Comparison of ENCODE assay signal across 9 mouse cellular contexts in the genomic region with DNA sequence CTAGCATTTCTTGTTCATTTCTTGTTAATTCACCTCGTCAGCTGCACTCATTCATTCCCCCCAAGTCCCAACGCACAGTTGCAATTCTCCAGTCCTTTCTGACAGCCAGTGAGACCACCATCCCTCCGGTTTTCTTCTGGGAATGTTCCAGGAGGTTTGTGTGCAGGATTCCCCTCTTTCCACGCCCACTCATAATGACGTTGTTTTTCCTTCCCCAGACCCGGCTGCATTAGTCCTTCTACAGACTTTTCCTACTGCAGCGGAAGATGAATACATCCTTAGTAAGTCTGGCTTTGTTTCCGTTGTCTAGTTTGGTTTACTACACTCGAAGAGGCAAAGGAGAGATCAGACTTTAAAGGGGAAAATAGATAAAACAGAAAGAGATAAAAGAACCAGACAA. TPM values are rescaled to one million over a fixed set of nuclear protein-coding genes. Genes with fewer than 3 reads are reported as not detected.
DNase-seq lines count a peak whose midpoint lies in the region; ATAC-seq and TF ChIP-seq lines count a peak whose summit lies in the region.
"Had no signal": no experiment of that assay in that cellular context is flagged by ENCODE, and none has a peak within 500 bp of the region (broad histone marks: within the 10 kb centered on the region; RNA-seq: fewer than 3 reads in every experiment).

No protein-coding gene starts in this region.

- no peak for TF ChIP-seq CTCF in stomach, postnatal 0 days (IDR thresholded peaks at IDR 0.05; ENCODE audit: low read depth)

- no peak overlapping the region; the same call in 1 of the 2 replicates for H3K27ac ChIP-seq in neural tube, embryonic 11.5 days (ENCODE audit: low read depth, low read length)
- no peak overlapping the region for H3K27ac ChIP-seq in liver, embryonic 12.5 days
- H3K27ac ChIP-seq in stomach, postnatal 0 days (replicated peaks), result no peak overlapping the region

- no peak for DNase-seq in neural tube, embryonic 11.5 days (ENCODE audit: low spot score)
- DNase-seq in neural tube, embryonic 10.5 days (ENCODE audit: extremely low spot score, low spot score), result no peak
- DNase-seq in stomach, postnatal 0 days (ENCODE audit: low spot score), result no peak
- no peak for DNase-seq in cerebellum, postnatal 36 days
- DNase-seq in spleen, postnatal 10 days (ENCODE audit: low spot score in 2 of 2), result no peak
- DNase-seq: kidney, postnatal 10 days had no signal

- peak overlapping the region; percentile 93 for H3K9ac ChIP-seq in neural tube, embryonic 11.5 days (ENCODE audit: low read length)
- H3K9ac ChIP-seq in liver, embryonic 12.5 days, result peak overlapping the region; percentile 82
- H3K9ac ChIP-seq in stomach, postnatal 0 days (ENCODE audit: low read length), result peak overlapping the region; percentile 77

- peak overlapping the region; percentile 69 for H3K4me3 ChIP-seq in erythroblast, embryonic 14.5 days (replicated peaks)
- peak overlapping the region; percentile 79 for H3K4me3 ChIP-seq in neural tube, embryonic 11.5 days (ENCODE audit: low read depth, low read length)
- peak overlapping the region; percentile 76 for H3K4me3 ChIP-seq in liver, embryonic 12.5 days
- peak overlapping the region; percentile 67 for H3K4me3 ChIP-seq in stomach, postnatal 0 days (ENCODE audit: low read depth, low read length)

- no peaks in the 10 kb centered on the region for H3K9me3 ChIP-seq in erythroblast, embryonic 14.5 days (ENCODE audit: control insufficient read depth, low read length)
- H3K9me3 ChIP-seq in neural tube, embryonic 11.5 days (ENCODE audit: control insufficient read depth, low read length), result no peaks in the 10 kb centered on the region
- no peaks in the 10 kb centered on the region for H3K9me3 ChIP-seq in liver, embryonic 12.5 days (replicated peaks)
- H3K9me3 ChIP-seq in stomach, postnatal 0 days (ENCODE audit: control insufficient read depth, low read length), result no peaks in the 10 kb centered on the region

- peak overlapping the region; percentile 86 for H3K4me2 ChIP-seq in neural tube, embryonic 11.5 days (ENCODE audit: low read depth)
- H3K4me2 ChIP-seq in liver, embryonic 12.5 days, result peak overlapping the region; percentile 93
- peak overlapping the region; percentile 78 for H3K4me2 ChIP-seq in stomach, postnatal 0 days (replicated peaks; ENCODE audit: low read depth)

- 56% methylated on average over 9 of the region's 9 CpGs for WGBS in neural tube, embryonic 11.5 days
- 45% methylated on average over 9 of the region's 9 CpGs for WGBS in liver, embryonic 12.5 days (ENCODE audit: insufficient replicate concordance)
- WGBS in stomach, postnatal 0 days, result 32% methylated on average over 9 of the region's 9 CpGs

- peaks cover 15% of the 10 kb centered on the region for H3K36me3 ChIP-seq in erythroblast, embryonic 14.5 days (ENCODE audit: control insufficient read depth)
- peaks cover 7% of the 10 kb centered on the region for H3K36me3 ChIP-seq in neural tube, embryonic 11.5 days (ENCODE audit: control insufficient read depth, insufficient read depth, low read length)
- peaks cover 38% of the 10 kb centered on the region for H3K36me3 ChIP-seq in liver, embryonic 12.5 days
- peaks cover 4% of the 10 kb centered on the region; the same call in 1 of the 2 replicates for H3K36me3 ChIP-seq in stomach, postnatal 0 days (ENCODE audit: control insufficient read depth, insufficient read depth, low read length)

- no peak for TF ChIP-seq EP300 in stomach, postnatal 0 days (optimal IDR thresholded peaks at IDR 0.05)

- peaks cover 18% of the 10 kb centered on the region for H3K4me1 ChIP-seq in erythroblast, embryonic 14.5 days (ENCODE audit: control insufficient read depth)
- H3K4me1 ChIP-seq in neural tube, embryonic 11.5 days (ENCODE audit: control insufficient read depth, insufficient read depth, low read length), result peaks cover 12% of the 10 kb centered on the region
- peaks cover 26% of the 10 kb centered on the region for H3K4me1 ChIP-seq in liver, embryonic 12.5 days
- H3K4me1 ChIP-seq in stomach, postnatal 0 days (replicated peaks; ENCODE audit: control insufficient read depth, insufficient read depth), result no peaks in the 10 kb centered on the region

- no peak for ATAC-seq in erythroblast, adult 5-6 weeks (replicated peaks; ENCODE audit: low FRiP score, poor library complexity, severe bottlenecking)
- no peak for ATAC-seq in neural tube, embryonic 11.5 days (ENCODE audit: insufficient read depth, low FRiP score, low TSS enrichment)
- no peak for ATAC-seq in liver, embryonic 12.5 days
- ATAC-seq in stomach, postnatal 0 days (ENCODE audit: low FRiP score, low TSS enrichment), result no peak

- no peaks in the 10 kb centered on the region for H3K27me3 ChIP-seq in erythroblast, embryonic 14.5 days (ENCODE audit: control insufficient read depth)
- no peaks in the 10 kb centered on the region for H3K27me3 ChIP-seq in neural tube, embryonic 11.5 days (ENCODE audit: control insufficient read depth, insufficient read depth, low read length)
- no peaks in the 10 kb centered on the region for H3K27me3 ChIP-seq in liver, embryonic 12.5 days (replicated peaks)
- no peaks in the 10 kb centered on the region for H3K27me3 ChIP-seq in stomach, postnatal 0 days (ENCODE audit: control insufficient read depth, insufficient read depth, low read length)

RNA-seq across cellular contexts. Expression of a gene that starts 1.1 kb away (rescaled TPM):
- polyA plus RNA-seq in erythroblast, embryonic 14.5 days (2012), result 0.02 TPM in 2 replicates
- 0.58 and 2.1 TPM in 2 replicates for total RNA-seq in erythroblast, adult 5-6 weeks (2015; ENCODE audit: low replicate concordance)
- 0.70 and 1.5 TPM in 2 replicates for total RNA-seq in erythroblast, adult 5-6 weeks (2017; ENCODE audit: low replicate concordance)
- polyA plus RNA-seq in neural tube, embryonic 11.5 days (2014; fragmentation: Nextera tagmentation; extraction: Ambion mirVana), result 25.5 and 27.6 TPM in 2 replicates
- polyA plus RNA-seq in liver, embryonic 12.5 days (2016; fragmentation: Nextera tagmentation; extraction: Ambion mirVana), result 5.5 TPM in 2 replicates
- 4.2 and 4.5 TPM in 2 replicates for polyA plus RNA-seq in stomach, postnatal 0 days (2015; fragmentation: Nextera tagmentation; extraction: Ambion mirVana)

RNA-seq across cellular contexts. Expression of a gene that starts 9.3 kb away (rescaled TPM):
- 0.02 TPM in 1 of 2 replicates, not detected in the other for polyA plus RNA-seq in erythroblast, embryonic 14.5 days (2012)
- total RNA-seq in erythroblast, adult 5-6 weeks (2015; ENCODE audit: low replicate concordance), result not detected in 2 replicates
- total RNA-seq in erythroblast, adult 5-6 weeks (2017; ENCODE audit: low replicate concordance), result not detected in 2 replicates
- not detected in 2 replicates for polyA plus RNA-seq in neural tube, embryonic 11.5 days (2014; fragmentation: Nextera tagmentation; extraction: Ambion mirVana)
- polyA plus RNA-seq in liver, embryonic 12.5 days (2016; fragmentation: Nextera tagmentation; extraction: Ambion mirVana), result not detected in 2 replicates
- polyA plus RNA-seq in stomach, postnatal 0 days (2015; fragmentation: Nextera tagmentation; extraction: Ambion mirVana), result 0.05 TPM in 1 of 2 replicates, not detected in the other

RNA-seq across cellular contexts. Expression of a gene that starts 33.8 kb away (rescaled TPM):
- 0.02 TPM in 2 replicates for polyA plus RNA-seq in erythroblast, embryonic 14.5 days (2012)
- not detected in 2 replicates for total RNA-seq in erythroblast, adult 5-6 weeks (2015; ENCODE audit: low replicate concordance)
- 0.28 and 0.51 TPM in 2 replicates for total RNA-seq in erythroblast, adult 5-6 weeks (2017; ENCODE audit: low replicate concordance)
- polyA plus RNA-seq in neural tube, embryonic 11.5 days (2014; fragmentation: Nextera tagmentation; extraction: Ambion mirVana), result 4.1 and 4.8 TPM in 2 replicates
- 0.78 and 1.0 TPM in 2 replicates for polyA plus RNA-seq in liver, embryonic 12.5 days (2016; fragmentation: Nextera tagmentation; extraction: Ambion mirVana)
- 1.4 and 1.7 TPM in 2 replicates for polyA plus RNA-seq in stomach, postnatal 0 days (2015; fragmentation: Nextera tagmentation; extraction: Ambion mirVana)

RNA-seq across cellular contexts. Expression of a gene that starts 55.2 kb away (rescaled TPM):
- not detected in 2 replicates for polyA plus RNA-seq in erythroblast, embryonic 14.5 days (2012)
- not detected in 2 replicates for total RNA-seq in erythroblast, adult 5-6 weeks (2015; ENCODE audit: low replicate concordance)
- not detected in 2 replicates for total RNA-seq in erythroblast, adult 5-6 weeks (2017; ENCODE audit: low replicate concordance)
- polyA plus RNA-seq in neural tube, embryonic 11.5 days (2014; fragmentation: Nextera tagmentation; extraction: Ambion mirVana), result not detected in 2 replicates
- polyA plus RNA-seq in liver, embryonic 12.5 days (2016; fragmentation: Nextera tagmentation; extraction: Ambion mirVana), result not detected in 2 replicates
- not detected in 2 replicates for polyA plus RNA-seq in stomach, postnatal 0 days (2015; fragmentation: Nextera tagmentation; extraction: Ambion mirVana)

RNA-seq across cellular contexts. Expression of a gene that starts 55.5 kb away (rescaled TPM):
- 0.01 and 0.02 TPM in 2 replicates for polyA plus RNA-seq in erythroblast, embryonic 14.5 days (2012)
- 1.7 TPM in 1 of 2 replicates, not detected in the other for total RNA-seq in erythroblast, adult 5-6 weeks (2015; ENCODE audit: low replicate concordance)
- total RNA-seq in erythroblast, adult 5-6 weeks (2017; ENCODE audit: low replicate concordance), result 0.42 and 0.51 TPM in 2 replicates
- polyA plus RNA-seq in neural tube, embryonic 11.5 days (2014; fragmentation: Nextera tagmentation; extraction: Ambion mirVana), result 11.6 and 12.2 TPM in 2 replicates
- 3.5 and 3.7 TPM in 2 replicates for polyA plus RNA-seq in liver, embryonic 12.5 days (2016; fragmentation: Nextera tagmentation; extraction: Ambion mirVana)
- 4.2 and 5.2 TPM in 2 replicates for polyA plus RNA-seq in stomach, postnatal 0 days (2015; fragmentation: Nextera tagmentation; extraction: Ambion mirVana)
